Mouse (Mus musculus): Measurements from ENCODE around the gene Adarb2. TPM values are rescaled to one million over a fixed set of nuclear protein-coding genes. Genes with fewer than 3 reads are reported as not detected.

The Adarb2 gene
- polyA plus RNA-seq, 1 experiment from 2014 or later, result 0.18 TPM

DNA sequence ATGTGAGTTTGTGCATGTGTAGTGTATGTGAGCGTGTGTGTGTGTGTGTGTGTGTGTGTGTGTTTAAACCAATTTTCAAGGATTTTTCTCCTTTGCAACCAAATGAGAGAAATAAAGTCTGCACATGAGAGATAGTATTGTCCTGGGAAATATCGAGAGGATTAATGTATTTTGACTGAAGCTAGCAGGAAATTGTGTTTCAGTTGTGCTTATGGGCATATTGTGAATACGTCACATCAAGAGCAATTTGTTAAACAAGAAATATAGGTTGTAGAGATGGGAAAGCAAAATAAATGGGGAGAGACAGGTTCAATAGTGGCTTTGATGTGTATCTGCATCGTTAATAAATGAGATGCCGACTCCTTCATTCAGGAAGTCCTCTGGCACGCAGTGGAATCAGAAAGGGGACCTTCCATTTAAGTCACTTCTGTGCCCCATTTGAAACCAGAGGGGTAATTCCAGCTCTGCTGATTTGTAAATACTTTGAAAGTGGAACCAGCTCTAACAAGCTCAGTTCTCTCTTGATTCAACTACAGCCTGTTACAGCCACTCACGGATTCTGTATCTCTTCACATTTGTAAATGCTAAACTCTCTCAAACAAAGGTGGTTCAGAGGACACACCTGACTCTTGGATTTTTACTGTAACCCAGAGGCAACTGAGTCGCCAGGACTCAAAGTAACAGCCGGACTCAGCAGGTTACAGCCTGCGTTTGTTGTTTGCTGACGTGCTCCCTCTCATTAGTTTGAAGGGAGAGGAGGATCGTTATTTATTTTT, 265.1 kb downstream of the Adarb2 start:
- Histone ChIP-seq H3K9me3 (ENCODE audit: control insufficient read depth, low read length) (no peaks in the 10 kb centered on the region), H3K9ac (ENCODE audit: low read length) (no peak overlapping the region), H3K4me2 (replicated peaks; ENCODE audit: low read depth) (no peak overlapping the region), H3K27ac (replicated peaks) (no peak overlapping the region), H3K27me3 (ENCODE audit: control insufficient read depth, insufficient read depth, low read length) (no peaks in the 10 kb centered on the region), H3K4me1 (replicated peaks; ENCODE audit: control insufficient read depth, insufficient read depth) (no peaks in the 10 kb centered on the region), H3K36me3 (ENCODE audit: control insufficient read depth, insufficient read depth, low read length) (no peaks in the 10 kb centered on the region), H3K4me3 (ENCODE audit: low read depth, low read length) (no peak overlapping the region)
- ATAC-seq (ENCODE audit: low FRiP score, low TSS enrichment) (no peak), DNase-seq (ENCODE audit: low spot score) (no peak)
- TF ChIP-seq CTCF (IDR thresholded peaks at IDR 0.05; ENCODE audit: low read depth) (no peak), EP300 (optimal IDR thresholded peaks at IDR 0.05) (no peak)
- WGBS, result 76% methylated on average over 12 of the region's 12 CpGs

DNA sequence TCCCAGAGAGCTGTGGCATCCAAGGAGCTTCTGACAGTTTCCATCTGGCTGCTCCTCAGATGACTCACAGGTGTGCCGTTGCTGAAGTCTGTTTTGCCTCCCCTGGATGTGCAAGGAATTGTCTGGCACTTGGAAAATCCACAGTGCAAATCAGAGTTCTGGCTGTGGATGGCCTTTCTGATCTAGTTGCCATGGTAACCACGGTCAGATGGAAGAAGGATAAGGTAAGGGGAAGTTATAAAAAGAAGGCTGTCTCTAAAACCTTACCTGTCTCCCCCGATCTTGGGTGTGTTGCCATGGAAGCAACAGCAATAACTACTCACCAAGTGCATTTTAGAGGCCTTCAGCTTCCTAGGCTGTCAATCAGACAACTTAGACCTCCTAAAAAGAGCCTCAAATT, 273.6 kb downstream of the Adarb2 start:
- Histone ChIP-seq H3K4me3 (ENCODE audit: low read depth, low read length) (no peak overlapping the region), H3K27ac (replicated peaks) (no peak overlapping the region), H3K27me3 (ENCODE audit: control insufficient read depth, insufficient read depth, low read length) (no peaks in the 10 kb centered on the region), H3K36me3 (ENCODE audit: control insufficient read depth, insufficient read depth, low read length) (no peaks in the 10 kb centered on the region), H3K4me2 (replicated peaks; ENCODE audit: low read depth) (no peak overlapping the region), H3K9ac (ENCODE audit: low read length) (no peak overlapping the region), H3K4me1 (replicated peaks; ENCODE audit: control insufficient read depth, insufficient read depth) (no peaks in the 10 kb centered on the region), H3K9me3 (ENCODE audit: control insufficient read depth, low read length) (no peaks in the 10 kb centered on the region)
- WGBS, result 60% methylated on average over 3 of the region's 3 CpGs
- TF ChIP-seq EP300 (optimal IDR thresholded peaks at IDR 0.05) (no peak), CTCF (IDR thresholded peaks at IDR 0.05; ENCODE audit: low read depth) (no peak)
- DNase-seq (ENCODE audit: low spot score), result no peak
- ATAC-seq (ENCODE audit: low FRiP score, low TSS enrichment), result no peak

DNA sequence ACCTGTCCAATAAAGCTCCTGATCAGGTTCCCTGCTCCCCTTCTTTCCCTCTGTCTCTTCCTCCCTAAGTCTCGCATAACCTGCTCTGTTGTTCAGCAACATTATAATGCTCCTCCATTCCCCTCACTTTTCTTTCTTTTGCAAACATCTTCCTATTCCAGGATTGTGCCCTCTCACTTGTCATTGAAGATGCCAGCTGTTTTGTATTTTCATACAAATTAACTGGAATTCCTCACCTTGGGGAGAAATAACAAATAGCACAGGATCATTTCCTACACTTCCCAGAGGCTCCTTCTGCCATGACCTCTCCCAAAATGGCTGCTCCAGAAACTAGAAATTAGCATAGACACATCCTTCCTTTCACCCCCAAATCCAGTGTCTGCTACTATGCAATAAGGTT, 276.1 kb downstream of the Adarb2 start:
- no peak overlapping the region for H3K4me2 ChIP-seq (replicated peaks; ENCODE audit: low read depth)
- no peak overlapping the region for H3K27ac ChIP-seq (replicated peaks)
- no peak for ATAC-seq (ENCODE audit: low FRiP score, low TSS enrichment)
- H3K9ac ChIP-seq (ENCODE audit: low read length), result no peak overlapping the region
- no peaks in the 10 kb centered on the region for H3K9me3 ChIP-seq (ENCODE audit: control insufficient read depth, low read length)
- TF ChIP-seq EP300 (optimal IDR thresholded peaks at IDR 0.05) (no peak), CTCF (IDR thresholded peaks at IDR 0.05; ENCODE audit: low read depth) (no peak)
- H3K4me3 ChIP-seq (ENCODE audit: low read depth, low read length), result no peak overlapping the region
- 87% methylated on average over 1 of the region's 1 CpGs for WGBS
- no peaks in the 10 kb centered on the region for H3K4me1 ChIP-seq (replicated peaks; ENCODE audit: control insufficient read depth, insufficient read depth)
- DNase-seq (ENCODE audit: low spot score), result no peak
- no peaks in the 10 kb centered on the region for H3K27me3 ChIP-seq (ENCODE audit: control insufficient read depth, insufficient read depth, low read length)
- no peaks in the 10 kb centered on the region for H3K36me3 ChIP-seq (ENCODE audit: control insufficient read depth, insufficient read depth, low read length)

DNA sequence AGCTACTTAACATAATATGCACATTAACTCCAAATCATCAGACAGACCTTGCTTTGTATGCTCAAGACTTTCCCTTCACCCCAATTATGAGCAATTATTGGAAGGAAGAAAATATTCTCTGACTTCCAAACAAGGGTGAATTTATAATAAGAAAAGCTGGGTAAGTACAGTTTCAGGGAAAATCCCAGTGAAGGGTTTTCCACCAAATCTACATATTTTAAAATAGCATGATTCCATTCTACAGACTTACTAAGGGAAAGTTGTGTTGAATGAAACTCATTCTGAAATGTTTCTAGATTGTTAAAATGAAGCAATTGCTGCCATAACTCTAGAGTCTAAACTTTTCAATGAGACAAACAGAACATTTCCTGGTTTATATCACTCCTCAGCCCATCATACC, 277.3 kb downstream of the Adarb2 start:
- Histone ChIP-seq H3K9ac (ENCODE audit: low read length) (no peak overlapping the region), H3K4me2 (replicated peaks; ENCODE audit: low read depth) (no peak overlapping the region), H3K27ac (replicated peaks) (no peak overlapping the region), H3K4me1 (replicated peaks; ENCODE audit: control insufficient read depth, insufficient read depth) (no peaks in the 10 kb centered on the region), H3K36me3 (ENCODE audit: control insufficient read depth, insufficient read depth, low read length) (no peaks in the 10 kb centered on the region), H3K4me3 (ENCODE audit: low read depth, low read length) (no peak overlapping the region), H3K9me3 (ENCODE audit: control insufficient read depth, low read length) (no peaks in the 10 kb centered on the region), H3K27me3 (ENCODE audit: control insufficient read depth, insufficient read depth, low read length) (no peaks in the 10 kb centered on the region)
- ATAC-seq (ENCODE audit: low FRiP score, low TSS enrichment), result no peak
- TF ChIP-seq EP300 (optimal IDR thresholded peaks at IDR 0.05), result no peak
- no peak for TF ChIP-seq CTCF (IDR thresholded peaks at IDR 0.05; ENCODE audit: low read depth)
- DNase-seq (ENCODE audit: low spot score), result no peak

DNA sequence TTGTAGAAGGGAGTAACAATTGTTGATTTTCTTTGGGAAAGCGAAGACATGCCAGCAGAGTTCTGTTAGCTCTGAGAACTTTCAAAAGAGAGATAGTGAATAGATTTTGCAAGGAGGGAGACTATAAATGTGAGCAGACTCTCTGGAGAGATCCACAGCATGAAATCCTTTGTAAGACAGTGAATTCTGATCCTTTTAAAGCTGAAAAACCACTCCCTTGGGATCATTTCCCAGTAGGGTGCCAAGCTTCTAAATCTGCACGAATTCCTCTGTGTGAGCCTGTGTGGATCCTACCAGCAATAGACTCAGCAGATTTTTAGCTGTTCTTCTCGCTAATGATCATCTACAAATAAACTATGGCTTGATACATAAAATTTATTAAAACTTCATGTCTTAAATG, 278.7 kb downstream of the Adarb2 start:
- 56% methylated on average over 3 of the region's 3 CpGs for WGBS
- H3K27ac ChIP-seq (replicated peaks), result no peak overlapping the region
- ATAC-seq (ENCODE audit: low FRiP score, low TSS enrichment) (no peak), DNase-seq (ENCODE audit: low spot score) (no peak)
- H3K4me1 ChIP-seq (replicated peaks; ENCODE audit: control insufficient read depth, insufficient read depth), result no peaks in the 10 kb centered on the region
- H3K27me3 ChIP-seq (ENCODE audit: control insufficient read depth, insufficient read depth, low read length), result no peaks in the 10 kb centered on the region
- H3K36me3 ChIP-seq (ENCODE audit: control insufficient read depth, insufficient read depth, low read length), result no peaks in the 10 kb centered on the region
- no peak overlapping the region for H3K9ac ChIP-seq (ENCODE audit: low read length)
- no peak overlapping the region for H3K4me2 ChIP-seq (replicated peaks; ENCODE audit: low read depth)
- H3K4me3 ChIP-seq (ENCODE audit: low read depth, low read length), result no peak overlapping the region
- TF ChIP-seq CTCF (IDR thresholded peaks at IDR 0.05; ENCODE audit: low read depth) (no peak), EP300 (optimal IDR thresholded peaks at IDR 0.05) (no peak)
- H3K9me3 ChIP-seq (ENCODE audit: control insufficient read depth, low read length), result no peaks in the 10 kb centered on the region

DNA sequence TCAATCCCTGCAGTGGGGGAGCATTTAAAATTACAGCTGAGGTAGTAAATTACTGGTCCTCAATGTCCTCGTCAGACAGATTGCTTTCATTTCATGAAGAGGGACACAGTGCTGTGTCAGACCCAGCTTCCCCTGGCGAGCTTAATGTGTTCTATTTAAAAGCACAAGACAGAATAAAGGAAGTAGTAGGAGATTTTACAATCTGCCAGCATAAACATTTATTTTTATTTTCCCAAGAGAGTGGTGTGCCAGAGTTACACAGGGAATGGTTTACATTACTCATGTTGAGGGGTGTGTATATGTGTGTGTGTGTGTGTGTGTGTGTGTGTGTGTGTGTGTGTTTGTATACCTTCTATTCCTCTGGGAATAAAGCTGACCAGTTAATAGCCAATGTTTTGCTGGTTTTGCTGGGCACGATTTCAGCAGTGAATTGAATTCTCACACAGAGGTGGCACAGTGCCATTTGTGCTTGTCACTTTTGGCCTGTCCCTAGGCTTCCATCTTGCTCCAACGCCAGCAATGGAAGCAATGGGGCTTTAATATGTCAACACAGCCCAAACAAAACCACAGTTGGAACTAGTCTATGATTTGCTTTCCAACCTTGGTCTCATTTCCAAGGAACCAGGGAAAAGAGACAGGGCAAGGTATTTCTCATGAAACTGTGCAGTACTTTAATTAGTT, 282.1 kb downstream of the Adarb2 start:
- H3K4me1 ChIP-seq (replicated peaks; ENCODE audit: control insufficient read depth, insufficient read depth), result no peaks in the 10 kb centered on the region
- DNase-seq (ENCODE audit: low spot score) (no peak), ATAC-seq (ENCODE audit: low FRiP score, low TSS enrichment) (no peak; the same call in 1 of the 2 replicates)
- no peaks in the 10 kb centered on the region for H3K36me3 ChIP-seq (ENCODE audit: control insufficient read depth, insufficient read depth, low read length)
- H3K4me3 ChIP-seq (ENCODE audit: low read depth, low read length), result no peak overlapping the region
- H3K9ac ChIP-seq (ENCODE audit: low read length), result no peak overlapping the region
- TF ChIP-seq CTCF (IDR thresholded peaks at IDR 0.05; ENCODE audit: low read depth) (no peak), EP300 (optimal IDR thresholded peaks at IDR 0.05) (no peak)
- H3K9me3 ChIP-seq (ENCODE audit: control insufficient read depth, low read length), result no peaks in the 10 kb centered on the region
- no peak overlapping the region for H3K4me2 ChIP-seq (replicated peaks; ENCODE audit: low read depth)
- no peak overlapping the region for H3K27ac ChIP-seq (replicated peaks)
- 42% methylated on average over 4 of the region's 4 CpGs for WGBS
- H3K27me3 ChIP-seq (ENCODE audit: control insufficient read depth, insufficient read depth, low read length), result no peaks in the 10 kb centered on the region
